Mouse (Mus musculus) liver, embryonic 14.5 days (tissue): ENCODE results near the gene Plod1. TPM values are rescaled to one million over a fixed set of nuclear protein-coding genes. Genes with fewer than 3 reads are reported as not detected.

Experiments used
- ATAC-seq: fragments of 200-750 bp; cut with Nextera tagmentation; 2 replicates; pipeline ENCODE4 v1.8.0; 2017; ENCODE audit warnings: moderate number of reproducible peaks, mild to moderate bottlenecking, moderate library complexity; ENCODE audit not compliant: insufficient read depth
- DNase-seq, 3 experiments: peaks; one replicate each; pipeline ENCODE4 v3.0.0-alpha.2; 2012 to 2013; ENCODE audit warnings: low read depth in 3 of 3, low spot score in 3 of 3
- H3K27ac ChIP-seq: fragments of 300-500 bp; sonication (generic); 2 replicates; pipeline ENCODE4 v1.5.1; 2014; ENCODE audit warnings: moderate library complexity, mild to moderate bottlenecking, control low read depth, inconsistent platforms
- H3K27me3 ChIP-seq: fragments of 300-500 bp; sonication (generic); 2 replicates; pipeline ENCODE4 v1.6.1; 2014; ENCODE audit warnings: mild to moderate bottlenecking, low read length, moderate library complexity; ENCODE audit not compliant: control insufficient read depth, insufficient read depth
- H3K36me3 ChIP-seq: fragments of 300-500 bp; sonication (generic); replicated peaks from 2 replicates; pipeline ENCODE4 v1.6.1; 2014; ENCODE audit warnings: low read depth; ENCODE audit not compliant: control insufficient read depth, insufficient read depth
- H3K4me1 ChIP-seq, 2 experiments: fragments of 200-500 bp in 1 of 2; fragments of 300-500 bp in 1 of 2; sonication (generic) in 1 of 2; replicated peaks; 2 replicates each; pipeline ENCODE4 v1.6.1; 2012 to 2014; ENCODE audit warnings: antibody characterized with exemption in 1 of 2, inconsistent platforms in 1 of 2, low read length in 1 of 2; ENCODE audit not compliant: control insufficient read depth in 2 of 2, insufficient read depth in 2 of 2
- H3K4me2 ChIP-seq: fragments of 300-500 bp; sonication (generic); 2 replicates; pipeline ENCODE4 v1.6.1; 2014; ENCODE audit warnings: low read depth, mild to moderate bottlenecking, control low read depth, moderate library complexity
- H3K4me3 ChIP-seq, 2 experiments: fragments of 200-500 bp in 1 of 2; fragments of 300-500 bp in 1 of 2; sonication (generic) in 1 of 2; 2 replicates each; pipeline ENCODE4 v1.5.1; 2012 to 2014; ENCODE audit warnings: low read depth in 2 of 2, low read length in 2 of 2, mild to moderate bottlenecking in 2 of 2, control low read depth in 1 of 2, inconsistent platforms in 1 of 2, moderate library complexity in 1 of 2; ENCODE audit not compliant: insufficient read depth in 1 of 2
- H3K9ac ChIP-seq: fragments of 300-500 bp; sonication (generic); replicated peaks from 2 replicates; pipeline ENCODE4 v1.6.1; 2014; ENCODE audit warnings: mild to moderate bottlenecking, control low read depth, moderate library complexity
- H3K9me3 ChIP-seq: fragments of 300-500 bp; sonication (generic); 2 replicates; pipeline ENCODE4 v1.6.1; 2016; ENCODE audit warnings: low read length, mixed read lengths; ENCODE audit not compliant: control insufficient read depth
- CTCF ChIP-seq: IDR thresholded peaks from 2 replicates; pipeline ENCODE4 v1.5.1; 2016; ENCODE audit warnings: antibody characterized with exemption, low read depth, control low read depth
- EP300 ChIP-seq: IDR thresholded peaks from 2 replicates; pipeline ENCODE4 v1.6.1; 2016; ENCODE audit warnings: antibody characterized with exemption, low read depth
- WGBS: fragments of 180-500 bp; shearing (Covaris S2); extraction: QIAGEN DNeasy Blood & Tissue Kit; methylation state at CpG from one replicate; pipeline ENCODE4 v1.1.7; 2014; ENCODE audit not compliant: insufficient replicate concordance; 5-methylcytosine and 5-hydroxymethylcytosine counted together
- polyA plus RNA-seq, 2 experiments: library from polyadenylated mRNA; depleted of rRNA in 1 of 2; stranded (reverse) in 1 of 2; unstranded in 1 of 2; fragments of >200 nt; fragmentation: Nextera tagmentation in 1 of 2; extraction: Ambion mirVana in 1 of 2; gene quantifications; 2 replicates each; pipeline versions ENCODE4 v1.2.1 to v1.2.3; 2012 to 2014

Gene Plod1
- polyA plus RNA-seq, 2 experiments = 15.5 to 20.2 TPM

DNA sequence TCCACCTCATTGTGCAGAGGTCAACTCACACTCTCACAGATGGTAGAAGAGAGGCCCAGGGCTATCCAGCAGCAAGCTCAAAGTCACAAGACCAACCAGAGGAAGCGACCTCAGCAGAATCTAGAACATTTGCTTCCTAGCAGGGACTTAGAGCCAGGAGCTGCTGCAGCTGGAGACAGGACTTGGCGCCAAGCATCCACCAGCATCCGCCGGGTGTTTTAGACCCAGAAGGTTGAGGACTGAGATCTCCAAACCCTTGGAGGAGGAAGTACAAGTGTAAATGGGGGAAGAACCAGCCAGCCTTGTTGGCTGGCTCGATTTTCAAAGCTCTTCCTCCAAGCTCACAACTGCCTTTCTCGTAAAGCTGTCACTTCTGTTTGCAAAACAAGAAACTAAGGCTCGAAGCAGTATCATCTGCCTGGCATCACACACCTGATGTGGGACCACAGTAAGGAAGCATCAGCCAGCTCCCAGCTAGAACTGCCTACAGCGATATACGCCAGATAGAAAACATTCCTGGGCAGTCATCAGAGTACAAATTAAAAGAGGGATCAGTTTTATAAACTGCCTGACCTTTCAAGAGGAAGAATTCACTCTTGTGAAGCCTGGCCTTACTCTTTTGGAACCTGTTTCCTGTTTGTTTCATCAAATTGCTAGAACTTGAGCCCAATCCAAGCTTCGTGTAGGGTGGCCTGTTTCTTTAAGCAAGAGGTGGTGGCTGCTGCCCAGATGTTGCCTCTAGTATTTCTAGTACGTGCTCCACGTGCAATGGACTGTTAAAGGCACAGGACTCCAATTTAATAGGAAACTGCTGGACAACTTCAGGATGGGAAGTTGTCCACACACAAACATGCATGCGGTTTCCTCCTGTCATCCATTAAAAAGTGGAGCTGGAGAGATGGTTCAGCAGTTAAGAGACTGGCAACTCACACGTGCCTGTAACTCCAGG lies 1.9 kb upstream of the Plod1 start:
- Histone ChIP-seq H3K4me1 (peaks cover 4 to 34% of the 10 kb centered on the region in 2 experiments; a peak in 3 of 4 replicates), H3K9ac (no peak overlapping the region), H3K4me3 (no peak overlapping the region), H3K4me2 (no peak overlapping the region), H3K36me3 (no peaks in the 10 kb centered on the region), H3K27ac (no peak overlapping the region), H3K9me3 (no peaks in the 10 kb centered on the region), H3K27me3 (no peaks in the 10 kb centered on the region; the same call in 1 of the 2 replicates)
- DNase-seq = no peak
- no peak for TF ChIP-seq EP300
- no peak for TF ChIP-seq CTCF
- 35% methylated on average over 14 of the region's 14 CpGs for WGBS
- ATAC-seq = no peak

DNA sequence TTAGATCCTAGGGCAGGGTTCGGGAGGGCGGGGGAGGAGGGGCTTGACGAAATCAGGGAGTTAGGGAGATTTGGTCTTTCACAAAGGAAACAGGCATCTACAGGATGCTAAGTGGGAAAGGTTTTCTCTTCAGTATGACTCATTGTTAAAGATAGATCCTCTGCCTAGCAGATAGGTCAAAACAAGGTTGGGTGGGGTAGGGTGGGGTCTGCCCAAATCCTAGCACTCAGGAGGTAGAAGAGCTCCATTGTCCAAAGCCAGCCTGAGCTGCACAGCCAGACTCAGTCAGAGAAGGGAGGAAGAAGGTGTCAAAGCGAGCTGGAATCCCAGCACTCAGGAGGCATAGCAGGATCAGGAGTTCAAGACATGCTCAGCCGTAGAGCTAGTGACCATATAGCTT lies 919 bp upstream of the Plod1 start:
- DNase-seq = no peak
- ATAC-seq = no peak
- Histone ChIP-seq H3K9ac (no peak overlapping the region), H3K4me2 (no peak overlapping the region), H3K27ac (no peak overlapping the region), H3K4me1 (peaks cover 3 to 31% of the 10 kb centered on the region in 2 experiments; a peak in 3 of 4 replicates), H3K9me3 (no peaks in the 10 kb centered on the region), H3K4me3 (no peak overlapping the region), H3K27me3 (no peaks in the 10 kb centered on the region; the same call in 1 of the 2 replicates), H3K36me3 (no peaks in the 10 kb centered on the region)
- no peak for TF ChIP-seq EP300
- no peak for TF ChIP-seq CTCF
- 52% methylated on average over 5 of the region's 5 CpGs for WGBS

DNA sequence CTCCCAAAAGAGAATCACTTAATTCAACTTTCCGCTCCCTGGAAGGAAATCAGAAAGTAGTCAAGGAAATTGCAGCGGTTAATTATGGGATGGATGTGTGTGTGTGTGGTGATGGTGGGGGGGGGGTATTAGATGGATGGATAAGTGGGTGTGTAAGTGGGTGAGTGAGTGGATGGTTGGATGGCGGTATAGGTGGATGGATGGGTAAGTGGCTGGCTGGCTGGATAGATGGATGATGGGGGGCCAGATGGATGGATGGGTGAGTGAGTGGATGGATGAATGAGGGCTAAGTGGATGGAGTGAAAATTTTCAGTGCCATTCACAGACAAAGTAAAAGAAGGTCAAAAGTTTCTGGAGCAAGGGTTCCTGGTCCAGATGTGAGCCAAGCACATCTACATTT lies 454 bp upstream of the Plod1 start:
- no peaks in the 10 kb centered on the region for H3K36me3 ChIP-seq
- peak overlapping the region; percentile 38; the same call in 1 of the 2 replicates for H3K9ac ChIP-seq

DNA sequence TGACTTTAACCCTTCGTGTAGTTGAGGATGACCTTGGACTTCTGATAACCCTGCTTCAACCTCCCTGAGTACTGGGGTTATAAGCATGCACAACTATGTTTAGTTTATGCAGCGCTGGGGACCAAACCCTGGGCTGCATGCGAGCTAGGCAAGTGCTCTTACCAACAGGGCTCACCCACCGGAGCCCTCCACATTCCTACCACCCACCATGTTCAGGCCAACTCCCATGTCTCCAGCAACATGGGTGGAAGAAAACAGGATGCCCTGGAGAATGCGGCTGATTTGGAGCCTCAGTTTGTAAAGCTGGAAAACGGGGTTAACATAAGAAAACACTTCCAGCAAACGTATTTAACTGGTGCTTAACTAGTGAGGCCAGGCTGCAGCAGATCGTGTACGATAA lies 663 bp downstream of the Plod1 start:
- H3K27ac ChIP-seq = no peak overlapping the region
- 16% methylated on average over 9 of the region's 9 CpGs for WGBS

More for the DNA sequence above, 454 bp upstream of the Plod1 start:
- peak overlapping the region in 1 of 2 experiments; percentile 66; a peak in 3 of 4 replicates for H3K4me3 ChIP-seq
- H3K27ac ChIP-seq = no peak overlapping the region
- TF ChIP-seq CTCF (no peak), EP300 (no peak)
- no peaks in the 10 kb centered on the region; the same call in 1 of the 2 replicates for H3K27me3 ChIP-seq
- DNase-seq (no peak), ATAC-seq (no peak)
- 40% methylated on average over 3 of the region's 3 CpGs for WGBS
- H3K4me1 ChIP-seq = peaks cover 0 to 27% of the 10 kb centered on the region in 2 experiments; a peak in 3 of 4 replicates
- H3K4me2 ChIP-seq = peak overlapping the region; percentile 84
- H3K9me3 ChIP-seq = no peaks in the 10 kb centered on the region

DNA sequence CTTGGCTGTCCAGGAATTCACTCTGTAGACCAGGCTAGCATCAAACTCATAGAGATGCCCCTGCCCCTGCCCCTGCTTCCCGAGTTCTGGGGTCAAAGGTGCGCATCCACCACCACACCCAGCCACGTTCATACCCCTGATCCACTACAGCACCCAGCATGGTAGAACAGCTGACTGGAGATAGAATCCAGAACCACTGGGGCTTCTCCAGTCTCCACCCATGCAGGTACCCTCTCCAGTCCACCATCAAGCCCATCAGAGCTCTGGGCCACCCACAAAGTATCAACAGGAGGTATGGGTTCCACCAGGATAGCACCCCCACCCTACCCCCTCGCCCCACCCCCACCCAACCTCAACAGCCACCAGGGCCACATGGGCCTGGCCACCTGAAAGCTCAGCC lies 2.0 kb downstream of the Plod1 start:
- Histone ChIP-seq H3K27me3 (no peaks in the 10 kb centered on the region; the same call in 1 of the 2 replicates), H3K36me3 (no peaks in the 10 kb centered on the region), H3K4me2 (no peak overlapping the region; the same call in 1 of the 2 replicates), H3K27ac (no peak overlapping the region), H3K9me3 (no peaks in the 10 kb centered on the region), H3K4me1 (peaks cover 0 to 18% of the 10 kb centered on the region in 2 experiments; a peak in 3 of 4 replicates), H3K4me3 (no peak overlapping the region), H3K9ac (no peak overlapping the region)
- TF ChIP-seq CTCF (no peak), EP300 (no peak)
- WGBS = 48% methylated on average over 4 of the region's 4 CpGs
- DNase-seq (no peak), ATAC-seq (no peak)

More for the DNA sequence above, 663 bp downstream of the Plod1 start:
- DNase-seq = no peak
- H3K4me1 ChIP-seq = peaks cover 0 to 23% of the 10 kb centered on the region in 2 experiments; a peak in 3 of 4 replicates
- H3K27me3 ChIP-seq = no peaks in the 10 kb centered on the region; the same call in 1 of the 2 replicates
- no peak for ATAC-seq
- no peak for TF ChIP-seq CTCF
- TF ChIP-seq EP300 = no peak
- no peaks in the 10 kb centered on the region for H3K36me3 ChIP-seq
- no peaks in the 10 kb centered on the region for H3K9me3 ChIP-seq
- H3K4me2 ChIP-seq = peak overlapping the region; percentile 84
- H3K9ac ChIP-seq = peak overlapping the region; percentile 57
- H3K4me3 ChIP-seq = peak overlapping the region; percentile 66 to 77
